Mouse (Mus musculus) megakaryocyte, adult 5-6 weeks (primary cell): ENCODE measurements around the gene Nr1d2. TPM values are rescaled to one million over a fixed set of nuclear protein-coding genes. Genes with fewer than 3 reads are reported as not detected.
"Not testable (repeated sequence)": the region's sequence is repeated elsewhere in the genome, so short reads cannot be mapped to it uniquely, and the experiment has no call there.

ENCODE experiments used
- ATAC-seq: 2 replicates; pipeline ENCODE4 v1.8.0; 2016; ENCODE audit warnings: mild to moderate bottlenecking, inconsistent platforms; ENCODE audit not compliant: poor library complexity, severe bottlenecking
- total RNA-seq, 2 experiments: library from RNA; stranded (forward) in 1 of 2; stranded (reverse) in 1 of 2; fragments of 153-499, 151-499 nt in 1 of 2; fragments of 221-1000, 200-1000 nt in 1 of 2; gene quantifications; 2 replicates each; pipeline versions ENCODE4 v1.2.3 to v1.2.4; 2015 to 2017

Nr1d2 gene
- total RNA-seq (2015) (3.9 and 6.6 TPM in 2 replicates), total RNA-seq (2017) (5.1 and 6.2 TPM in 2 replicates)

GRCm38 (mm10) chr14:18238750-18239731, at the start of gene Nr1d2:
Gene Nr1d2, minus strand, starts transcription at chr14:18239127.
- ATAC-seq = peak; percentile 73

GRCm38 (mm10) chr14:18287391-18287790, 48.5 kb upstream of the Nr1d2 start:
- no peak for ATAC-seq

- no peak for ATAC-seq
Measured at GRCm38 (mm10) chr14:18286441-18286840, 47.5 kb upstream of the Nr1d2 start.

- ATAC-seq = no peak
Measured at GRCm38 (mm10) chr14:18285476-18285875, 46.5 kb upstream of the Nr1d2 start.

- 0 out of 2 replicates have a peak, but pooled peaks have one; percentile 33 for ATAC-seq
Measured at GRCm38 (mm10) chr14:18284581-18284980, 45.7 kb upstream of the Nr1d2 start.

- ATAC-seq = no peak
Measured at GRCm38 (mm10) chr14:18280375-18280774, 41.4 kb upstream of the Nr1d2 start.

- ATAC-seq = no peak
Measured at GRCm38 (mm10) chr14:18274526-18274925, 35.6 kb upstream of the Nr1d2 start.

GRCm38 (mm10) chr14:18271666-18272065, 32.7 kb upstream of the Nr1d2 start:
- no peak for ATAC-seq

GRCm38 (mm10) chr14:18270529-18271441, 31.9 kb upstream of the Nr1d2 start, which contains the start of the genes Nkiras1 and Rpl15:
Gene Nkiras1, plus strand, starts transcription at chr14:18271136.
Gene Rpl15, minus strand, starts transcription at chr14:18271391.
- peak; percentile 95 for ATAC-seq

- not testable (repeated sequence) for ATAC-seq
Measured at GRCm38 (mm10) chr14:18269947-18270528, 31.1 kb upstream of the Nr1d2 start.

GRCm38 (mm10) chr14:18263427-18263826, 24.5 kb upstream of the Nr1d2 start:
- no peak for ATAC-seq

GRCm38 (mm10) chr14:18261203-18261602, 22.3 kb upstream of the Nr1d2 start:
- no peak for ATAC-seq

GRCm38 (mm10) chr14:18242638-18243130, 3.8 kb upstream of the Nr1d2 start:
- no peak for ATAC-seq

GRCm38 (mm10) chr14:18241786-18242185, 2.9 kb upstream of the Nr1d2 start:
- ATAC-seq = no peak

GRCm38 (mm10) chr14:18240132-18240531, 1.2 kb upstream of the Nr1d2 start:
- no peak for ATAC-seq

- peak; percentile 80 for ATAC-seq
Measured at GRCm38 (mm10) chr14:18238131-18238749, 687 bp downstream of the Nr1d2 start.

- no peak for ATAC-seq
Measured at GRCm38 (mm10) chr14:18237381-18237780, 1.5 kb downstream of the Nr1d2 start.

- not testable (repeated sequence) for ATAC-seq
Measured at GRCm38 (mm10) chr14:18236496-18237235, 2.3 kb downstream of the Nr1d2 start.
